Mouse (Mus musculus): ENCODE data around the gene Cpt2.

DNA sequence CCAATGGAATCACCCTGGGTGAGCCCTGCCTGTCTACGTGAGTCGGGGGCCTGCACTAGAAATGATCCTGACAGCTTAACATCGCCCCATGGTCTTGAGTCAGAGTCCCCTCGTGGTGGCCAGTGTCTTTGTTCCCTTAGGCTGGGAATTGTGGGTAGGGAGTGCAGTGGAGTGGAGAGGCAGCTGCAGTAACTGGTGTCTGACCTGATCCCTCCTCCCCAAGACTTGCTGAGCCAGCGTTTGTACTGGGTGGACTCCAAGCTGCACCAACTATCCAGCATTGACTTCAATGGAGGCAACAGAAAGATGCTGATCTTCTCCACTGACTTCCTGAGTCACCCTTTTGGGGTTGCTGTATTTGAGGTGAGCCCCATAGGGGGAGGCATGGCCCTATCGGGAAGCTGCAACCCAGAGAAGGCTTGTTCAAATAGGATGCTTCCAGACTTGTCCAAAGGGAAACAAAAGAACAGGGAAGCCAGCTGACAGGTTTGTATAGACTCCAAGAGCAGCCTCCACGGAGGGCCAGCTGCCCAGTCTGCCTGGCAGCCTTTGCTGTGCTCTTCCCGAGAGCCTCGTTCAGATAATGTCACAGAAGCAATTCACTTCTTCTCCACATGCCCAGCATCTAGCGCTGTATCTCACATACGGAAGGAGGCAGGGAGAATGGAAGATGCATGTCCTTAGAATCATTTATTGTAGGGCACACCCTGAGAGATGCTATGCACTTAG, 66.3 kb downstream of the Cpt2 start:
- no peak for TF ChIP-seq CTCF (IDR thresholded peaks at IDR 0.05; ENCODE audit: insufficient read depth, low read depth, low read length)
- TF ChIP-seq POLR2A (IDR thresholded peaks at IDR 0.05; ENCODE audit: insufficient read depth, low read depth, low read length): no peak

Measured in olfactory bulb, adult 2 months (tissue).